Mouse (Mus musculus) retina, embryonic 14.5 days (tissue): Measurements from ENCODE around the gene Pik3c2a.

ENCODE experiments used
- DNase-seq: peaks from one replicate; pipeline ENCODE4 v3.0.0-alpha.2; 2015; ENCODE audit warnings: low spot score

Pik3c2a gene

DNA sequence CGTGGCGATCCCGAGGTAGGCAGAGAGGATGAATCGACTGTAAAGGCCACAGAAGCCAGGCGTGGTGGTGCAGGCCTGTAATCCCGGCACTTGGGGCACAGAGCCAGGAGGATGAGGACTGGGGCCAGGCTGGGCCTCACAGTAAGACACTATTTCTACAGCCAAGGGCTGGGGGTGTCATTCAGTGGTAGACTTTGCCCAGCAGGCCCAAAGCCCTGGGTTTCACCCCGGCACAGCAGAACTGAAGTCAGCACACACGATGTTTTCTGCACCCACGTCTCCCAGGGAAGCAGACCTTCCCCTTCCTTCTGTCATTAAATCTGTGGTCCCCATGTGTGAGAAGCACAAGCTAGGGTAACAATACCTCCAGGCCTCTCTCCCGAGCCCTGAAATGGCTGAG, 144.9 kb downstream of the Pik3c2a start:
- DNase-seq, result no peak

DNA sequence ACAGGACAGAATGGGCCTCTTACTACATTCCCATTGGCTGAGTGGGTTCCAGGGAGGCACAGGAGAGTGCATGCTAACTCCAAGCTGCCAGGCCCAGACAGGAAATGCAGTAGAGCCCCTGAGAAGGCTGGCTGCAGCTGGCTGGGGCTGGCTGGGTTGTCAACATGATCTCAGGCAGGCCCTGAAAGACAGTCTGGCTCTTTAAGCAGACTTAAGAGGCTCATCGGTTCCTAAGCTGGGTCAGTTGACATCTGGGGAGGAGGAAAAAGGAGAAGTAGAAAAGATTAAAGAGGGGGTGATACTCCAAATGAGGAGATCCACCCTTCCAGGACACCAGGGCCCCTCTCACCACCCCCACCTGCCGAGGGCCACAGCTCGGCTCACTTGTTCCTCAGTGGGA, 148.3 kb downstream of the Pik3c2a start:
- no peak for DNase-seq

DNA sequence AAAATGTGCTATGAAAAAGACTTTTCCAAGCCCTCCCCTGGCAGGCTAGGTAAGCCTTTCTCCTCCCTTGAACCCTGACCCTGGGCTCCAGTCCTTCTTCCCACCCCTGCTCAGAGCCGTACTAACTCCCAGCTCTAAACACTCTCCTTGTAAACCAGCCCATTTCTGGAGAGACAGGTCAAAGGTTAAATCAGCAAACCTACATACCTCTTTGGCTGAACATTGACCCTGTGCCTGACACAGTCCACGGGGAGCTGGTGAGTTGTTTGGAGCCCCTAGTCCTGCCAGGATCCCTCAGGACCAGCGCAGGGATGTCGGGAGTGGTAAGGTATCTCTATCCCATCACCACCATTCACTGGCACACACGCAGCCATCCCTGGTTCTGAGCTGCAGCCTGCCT, 150.9 kb downstream of the Pik3c2a start:
- DNase-seq, result no peak

DNA sequence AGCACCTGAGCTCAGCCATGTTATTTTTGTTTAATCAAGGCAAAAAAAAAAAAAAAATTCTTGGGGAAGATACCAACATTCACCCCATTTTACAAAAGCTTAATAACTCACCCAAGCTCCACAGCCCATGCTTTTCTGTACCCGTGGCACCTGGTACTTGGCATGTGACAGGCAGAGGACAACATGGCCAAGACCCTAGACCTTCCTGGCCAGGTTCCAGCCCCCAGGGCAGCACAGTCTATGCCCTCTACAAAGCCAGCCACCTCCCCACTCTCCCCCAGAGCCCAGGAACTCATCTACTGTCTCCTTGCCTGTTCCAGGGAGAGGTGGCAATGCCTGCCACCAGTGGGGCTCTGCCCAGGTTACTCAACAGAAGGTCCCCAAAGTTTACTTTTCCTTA, 152.7 kb downstream of the Pik3c2a start:
- DNase-seq, result no peak

DNA sequence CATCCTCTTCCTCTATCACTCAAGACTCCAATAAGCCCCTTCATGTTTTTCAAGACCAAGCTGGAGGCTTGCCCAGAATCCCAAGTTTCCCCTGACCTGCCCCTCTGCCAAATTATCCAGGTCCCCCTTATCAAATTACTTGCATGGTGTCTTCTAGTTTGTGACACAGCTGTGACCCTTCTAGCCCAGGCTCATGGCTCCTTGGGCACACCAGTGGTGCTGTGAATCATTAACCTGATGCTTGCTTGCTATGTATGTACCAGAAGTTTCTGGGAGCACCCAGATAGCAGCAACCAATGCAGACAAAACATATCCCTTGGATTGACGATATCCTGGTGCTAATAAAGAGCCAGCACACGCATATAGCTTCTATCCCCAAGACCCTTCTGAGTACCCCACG, 154.3 kb downstream of the Pik3c2a start:
- DNase-seq, result no peak

DNA sequence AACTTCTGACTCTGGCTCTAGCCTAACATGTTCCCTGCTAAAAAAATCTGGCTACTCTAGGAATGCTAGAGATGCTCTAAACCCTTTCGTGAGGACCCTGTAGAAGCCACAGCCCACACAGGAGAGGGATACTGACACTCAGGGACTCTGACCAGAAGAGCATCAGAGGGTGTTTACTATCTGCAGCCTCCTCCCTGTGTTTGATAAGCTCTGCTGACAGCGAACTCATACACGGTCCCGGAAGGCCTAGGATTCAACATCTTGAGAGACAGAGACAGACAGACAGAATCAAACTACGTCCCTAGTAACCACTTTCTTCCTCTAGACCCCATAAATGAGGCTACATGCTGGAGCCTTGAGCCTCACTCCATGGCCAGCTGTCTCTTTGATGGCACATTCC, 155.3 kb downstream of the Pik3c2a start:
- DNase-seq, result no peak
